ENCODE assay signal across 8 mouse cellular contexts in genomic region chr1:40802759-40803158, GRCm38 (mm10). TPM values are rescaled to one million over a fixed set of nuclear protein-coding genes. Genes with fewer than 3 reads are reported as not detected.
A peak's percentile ranks its signal among the peaks of the same experiment; 100 is the strongest.
DNase-seq lines count a peak whose midpoint lies in the region; ATAC-seq and TF ChIP-seq lines count a peak whose summit lies in the region.

No protein-coding gene starts in this region.

- no peak for TF ChIP-seq POLR2A in liver, adult 2 months (IDR thresholded peaks at IDR 0.05; ENCODE audit: extremely low read depth, insufficient read depth, low read length)

- no peaks in the 10 kb centered on the region for H3K27me3 ChIP-seq in liver, adult 2 months (ENCODE audit: control insufficient read depth, insufficient read depth, low read length)
- no peaks in the 10 kb centered on the region for H3K27me3 ChIP-seq in liver, embryonic 12.5 days (replicated peaks)
- peaks cover 2% of the 10 kb centered on the region for H3K27me3 ChIP-seq in G1E (ENCODE audit: insufficient read depth, low read length)

- peak; percentile 42 for TF ChIP-seq CTCF in liver, adult 2 months (IDR thresholded peaks at IDR 0.05; ENCODE audit: low read depth, low read length)
- TF ChIP-seq CTCF in G1E (IDR thresholded peaks at IDR 0.05; ENCODE audit: low read depth, low read length): peak; percentile 85

- peak; percentile 62 for DNase-seq in liver, adult 2 months (ENCODE audit: extremely low read depth, low read depth, low spot score)
- peak; percentile 9 for DNase-seq in G1E (ENCODE audit: low spot score)
- peak; percentile 27 for DNase-seq in c-Kit-positive CD71-positive TER-119-positive erythroid progenitor cells, embryonic 14.5 days (ENCODE audit: low spot score)
- peak; percentile 17 to 24 for DNase-seq in gastrocnemius, adult 8-10 months (ENCODE audit: low spot score in 2 of 2)
- DNase-seq in layer of hippocampus, postnatal 36 days: peak; percentile 22 to 23
- peak; percentile 75 for DNase-seq in naive thymus-derived CD4-positive, alpha-beta T cell, adult 2 months (ENCODE audit: low read depth)
- no peak for DNase-seq in yolk sac, embryonic 10.5 days (ENCODE audit: low spot score)

- WGBS in liver, adult 2 months: 22% methylated on average over 3 of the region's 3 CpGs
- 15% methylated on average over 3 of the region's 3 CpGs for WGBS in liver, embryonic 12.5 days (ENCODE audit: insufficient replicate concordance)

- no peaks in the 10 kb centered on the region for H3K79me2 ChIP-seq in liver, adult 2 months (ENCODE audit: control insufficient read depth, insufficient read depth, low read length)

- H3K9ac ChIP-seq in liver, adult 2 months (ENCODE audit: low read depth, low read length): no peak overlapping the region
- no peak overlapping the region for H3K9ac ChIP-seq in liver, embryonic 12.5 days

- no peaks in the 10 kb centered on the region for H3K9me3 ChIP-seq in liver, embryonic 12.5 days (replicated peaks)
- H3K9me3 ChIP-seq in G1E (replicated peaks): no peaks in the 10 kb centered on the region

- H3K27ac ChIP-seq in liver, adult 2 months (replicated peaks; ENCODE audit: insufficient read depth, low read depth, low read length): no peak overlapping the region
- H3K27ac ChIP-seq in liver, embryonic 12.5 days: no peak overlapping the region

- no peaks in the 10 kb centered on the region for H3K36me3 ChIP-seq in liver, adult 2 months (ENCODE audit: control insufficient read depth, insufficient read depth, low read length)
- H3K36me3 ChIP-seq in liver, embryonic 12.5 days: no peaks in the 10 kb centered on the region
- no peaks in the 10 kb centered on the region for H3K36me3 ChIP-seq in G1E (replicated peaks)

- ATAC-seq in liver, embryonic 12.5 days: no peak
- no peak; the same call in 1 of the 2 replicates for ATAC-seq in G1E (ENCODE audit: extremely low read depth, insufficient number of reproducible peaks, low FRiP score, poor library complexity, severe bottlenecking)

- H3K4me1 ChIP-seq in liver, adult 2 months (ENCODE audit: control insufficient read depth, insufficient read depth, low read length): no peaks in the 10 kb centered on the region
- no peaks in the 10 kb centered on the region; the same call in 1 of the 2 replicates for H3K4me1 ChIP-seq in liver, embryonic 12.5 days
- H3K4me1 ChIP-seq in G1E (ENCODE audit: insufficient read depth, low read depth, low read length): no peaks in the 10 kb centered on the region

- no peak overlapping the region for H3K4me2 ChIP-seq in liver, embryonic 12.5 days

- no peak overlapping the region for H3K4me3 ChIP-seq in liver, adult 2 months (ENCODE audit: insufficient read depth, low read depth, low read length)
- H3K4me3 ChIP-seq in liver, embryonic 12.5 days: no peak overlapping the region
- H3K4me3 ChIP-seq in G1E (ENCODE audit: low read depth, low read length): no peak overlapping the region

RNA-seq across cellular contexts. Expression of gene Tmem182, which starts 2.6 kb away (rescaled TPM):
- total RNA-seq in liver, adult 2 months (2014; rRNA removed): 0.28 TPM in 1 of 2 replicates, not detected in the other
- not detected in 2 replicates for polyA plus RNA-seq in liver, adult 2 months (2012; rRNA removed)
- polyA plus RNA-seq in liver, embryonic 12.5 days (2016; fragmentation: Nextera tagmentation; extraction: Ambion mirVana): not detected in 2 replicates
- total RNA-seq in G1E (2014; fragmentation: Nextera tagmentation) (not detected in 2 replicates), G1E (2017) (0.06 and 0.11 TPM in 2 replicates)
- not detected in 2 replicates for polyA plus RNA-seq in G1E (2012)
- total RNA-seq in gastrocnemius, adult 8-10 months (2022): 100 to 1,000 TPM; 191 to 208 (median 196) TPM
- total RNA-seq in layer of hippocampus, postnatal 36 days (2021): under 1 TPM; 0.13 to 0.25 TPM

RNA-seq across cellular contexts. Expression of gene Mfsd9, which starts 12.3 kb away (rescaled TPM):
- total RNA-seq in liver, adult 2 months (2014; rRNA removed): 1.8 and 1.9 TPM in 2 replicates
- polyA plus RNA-seq in liver, adult 2 months (2012; rRNA removed): 1.2 and 1.6 TPM in 2 replicates
- polyA plus RNA-seq in liver, embryonic 12.5 days (2016; fragmentation: Nextera tagmentation; extraction: Ambion mirVana): 0.99 and 1.4 TPM in 2 replicates
- total RNA-seq in G1E (2014; fragmentation: Nextera tagmentation) (1.3 and 1.7 TPM in 2 replicates), G1E (2017) (2.7 and 3.3 TPM in 2 replicates)
- 0.54 and 0.74 TPM in 2 replicates for polyA plus RNA-seq in G1E (2012)
- under 1 TPM; 0.12 to 0.56 (median 0.33) TPM for total RNA-seq in gastrocnemius, adult 8-10 months (2022)
- total RNA-seq in layer of hippocampus, postnatal 36 days (2021): 1 to 10 TPM; 5.5 TPM

Comparison
In these comparisons a context has a peak if more than half of its experiments do, and no peak if none do; other contexts are left out.
1. RNA of gene Tmem182, which starts 2.6 kb away (total RNA-seq): 191 to 208 TPM in gastrocnemius, adult 8-10 months; 0.28 TPM in liver, adult 2 months, 0.13 to 0.25 TPM in layer of hippocampus, postnatal 36 days and 0.06 to 0.11 TPM in G1E; every median in the first group is over 100 times any median in the second.